Mouse (Mus musculus): ENCODE measurements around the gene Gm6803. TPM values are rescaled to one million over a fixed set of nuclear protein-coding genes. Genes with fewer than 3 reads are reported as not detected.

Gm6803 gene
- total RNA-seq (2023): not detected

DNA sequence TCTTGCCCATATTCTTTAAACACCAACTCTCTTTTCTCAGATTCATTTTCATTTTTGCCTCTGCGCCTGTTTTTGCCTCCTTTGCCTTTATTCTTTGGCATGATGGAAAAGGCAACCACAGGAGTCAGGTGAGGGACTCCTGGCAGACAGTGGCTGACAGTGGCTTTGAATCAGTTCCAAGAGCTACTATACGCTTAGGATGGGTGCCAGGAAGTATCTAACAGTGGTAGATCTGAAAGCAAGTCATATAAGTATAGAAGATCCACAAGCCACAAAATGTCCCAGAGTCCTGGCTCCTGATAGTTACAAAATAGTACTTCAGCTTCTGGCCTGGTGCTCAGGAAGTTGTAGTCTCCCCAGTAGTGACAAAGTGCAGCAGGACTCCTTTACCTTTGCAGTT, at the start of gene Gm6803:
Gm6803 (minus strand) TSS at position 101 of the 400 bp plus-strand sequence.

GRCm38 (mm10) chr12:88026704-88027103, 8.1 kb upstream of the Gm6803 start, which contains the start of gene Gm2056:
Gm2056 (plus strand) TSS chr12:88027004.

GRCm38 (mm10) chr12:88011548-88011947, 7.0 kb downstream of the Gm6803 start, which contains the start of gene Gm2075:
Gm2075 (plus strand) TSS chr12:88011848.

Other genes starting within 250 kb of the Gm6803 start
- not detected for gene Gm21319, start 243.0 kb downstream of the Gm6803 start, total RNA-seq (2023)
- not detected for gene Gm21936, start 223.3 kb downstream of the Gm6803 start, total RNA-seq (2023)
- not detected for gene BB287469, start 202.2 kb downstream of the Gm6803 start, total RNA-seq (2023)
- not detected for gene Gm2001, start 176.4 kb downstream of the Gm6803 start, total RNA-seq (2023)
- gene Gm2016, start 144.7 kb downstream of the Gm6803 start, total RNA-seq (2023): not detected
- not detected for gene Gm2022, start 123.4 kb downstream of the Gm6803 start, total RNA-seq (2023)
- gene Gm2035, start 98.9 kb downstream of the Gm6803 start, total RNA-seq (2023): not detected
- gene Gm2042, start 64.7 kb downstream of the Gm6803 start, total RNA-seq (2023): not detected
- gene Gm2075, start 6.9 kb downstream of the Gm6803 start, total RNA-seq (2023): not detected
- not detected for gene Gm2056, start 8.2 kb upstream of the Gm6803 start, total RNA-seq (2023)
- not detected for gene Gm16368, start 64.9 kb upstream of the Gm6803 start, total RNA-seq (2023)
- not detected for gene Gm10436, start 163.3 kb upstream of the Gm6803 start, total RNA-seq (2023)
- gene Gm8332, start 231.3 kb upstream of the Gm6803 start, total RNA-seq (2023): not detected